Mouse (Mus musculus): ENCODE data around the gene Hspb1. TPM values are rescaled to one million over a fixed set of nuclear protein-coding genes. Genes with fewer than 3 reads are reported as not detected.

The Hspb1 gene
- total RNA-seq (2017): not detected in 2 replicates

GRCm38 (mm10) chr5:135887675-135888102 lies at the start of gene Hspb1:
Gene Hspb1, plus strand, starts transcription at chr5:135887919.
- ATAC-seq (replicated peaks in 1 of 2; ENCODE audit: insufficient read depth in 1 of 2, low FRiP score in 2 of 2, low TSS enrichment in 1 of 2, low read depth in 1 of 2, poor library complexity in 2 of 2, severe bottlenecking in 2 of 2): peak in 1 of 2 experiments; percentile 36; a peak in 2 of 4 replicates

GRCm38 (mm10) chr5:135841651-135842050 lies 46.1 kb upstream of the Hspb1 start:
- no peak for ATAC-seq (replicated peaks in 1 of 2; ENCODE audit: insufficient read depth in 1 of 2, low FRiP score in 2 of 2, low TSS enrichment in 1 of 2, low read depth in 1 of 2, poor library complexity in 2 of 2, severe bottlenecking in 2 of 2)

GRCm38 (mm10) chr5:135843418-135843817 lies 44.3 kb upstream of the Hspb1 start:
- ATAC-seq (replicated peaks in 1 of 2; ENCODE audit: insufficient read depth in 1 of 2, low FRiP score in 2 of 2, low TSS enrichment in 1 of 2, low read depth in 1 of 2, poor library complexity in 2 of 2, severe bottlenecking in 2 of 2): peak in 1 of 2 experiments; percentile 60; a peak in 2 of 4 replicates

GRCm38 (mm10) chr5:135845676-135846320 lies 41.9 kb upstream of the Hspb1 start:
- no peak for ATAC-seq (replicated peaks in 1 of 2; ENCODE audit: insufficient read depth in 1 of 2, low FRiP score in 2 of 2, low TSS enrichment in 1 of 2, low read depth in 1 of 2, poor library complexity in 2 of 2, severe bottlenecking in 2 of 2)

- ATAC-seq (replicated peaks in 1 of 2; ENCODE audit: insufficient read depth in 1 of 2, low FRiP score in 2 of 2, low TSS enrichment in 1 of 2, low read depth in 1 of 2, poor library complexity in 2 of 2, severe bottlenecking in 2 of 2): no peak
These were observed 40.3 kb upstream of the Hspb1 start for GRCm38 (mm10) chr5:135847460-135847859.

GRCm38 (mm10) chr5:135847881-135848280 lies 39.8 kb upstream of the Hspb1 start:
- no peak for ATAC-seq (replicated peaks in 1 of 2; ENCODE audit: insufficient read depth in 1 of 2, low FRiP score in 2 of 2, low TSS enrichment in 1 of 2, low read depth in 1 of 2, poor library complexity in 2 of 2, severe bottlenecking in 2 of 2)

GRCm38 (mm10) chr5:135851024-135851423 lies 36.7 kb upstream of the Hspb1 start:
- no peak for ATAC-seq (replicated peaks in 1 of 2; ENCODE audit: insufficient read depth in 1 of 2, low FRiP score in 2 of 2, low TSS enrichment in 1 of 2, low read depth in 1 of 2, poor library complexity in 2 of 2, severe bottlenecking in 2 of 2)

GRCm38 (mm10) chr5:135851481-135851880 lies 36.2 kb upstream of the Hspb1 start:
- ATAC-seq (replicated peaks in 1 of 2; ENCODE audit: insufficient read depth in 1 of 2, low FRiP score in 2 of 2, low TSS enrichment in 1 of 2, low read depth in 1 of 2, poor library complexity in 2 of 2, severe bottlenecking in 2 of 2): no peak

- ATAC-seq (replicated peaks in 1 of 2; ENCODE audit: insufficient read depth in 1 of 2, low FRiP score in 2 of 2, low TSS enrichment in 1 of 2, low read depth in 1 of 2, poor library complexity in 2 of 2, severe bottlenecking in 2 of 2): no peak
These were observed 35.3 kb upstream of the Hspb1 start for GRCm38 (mm10) chr5:135852421-135852820.

- no peak for ATAC-seq (replicated peaks in 1 of 2; ENCODE audit: insufficient read depth in 1 of 2, low FRiP score in 2 of 2, low TSS enrichment in 1 of 2, low read depth in 1 of 2, poor library complexity in 2 of 2, severe bottlenecking in 2 of 2)
These were observed 34.0 kb upstream of the Hspb1 start for GRCm38 (mm10) chr5:135853731-135854130.

GRCm38 (mm10) chr5:135855156-135855555 lies 32.6 kb upstream of the Hspb1 start:
- peak; percentile 60 to 61; a peak in 3 of 4 replicates for ATAC-seq (replicated peaks in 1 of 2; ENCODE audit: insufficient read depth in 1 of 2, low FRiP score in 2 of 2, low TSS enrichment in 1 of 2, low read depth in 1 of 2, poor library complexity in 2 of 2, severe bottlenecking in 2 of 2)

GRCm38 (mm10) chr5:135866662-135867061 lies 21.1 kb upstream of the Hspb1 start:
- no peak for ATAC-seq (replicated peaks in 1 of 2; ENCODE audit: insufficient read depth in 1 of 2, low FRiP score in 2 of 2, low TSS enrichment in 1 of 2, low read depth in 1 of 2, poor library complexity in 2 of 2, severe bottlenecking in 2 of 2)

GRCm38 (mm10) chr5:135867637-135868593 lies 19.8 kb upstream of the Hspb1 start:
- no peak for ATAC-seq (replicated peaks in 1 of 2; ENCODE audit: insufficient read depth in 1 of 2, low FRiP score in 2 of 2, low TSS enrichment in 1 of 2, low read depth in 1 of 2, poor library complexity in 2 of 2, severe bottlenecking in 2 of 2)

- ATAC-seq (replicated peaks in 1 of 2; ENCODE audit: insufficient read depth in 1 of 2, low FRiP score in 2 of 2, low TSS enrichment in 1 of 2, low read depth in 1 of 2, poor library complexity in 2 of 2, severe bottlenecking in 2 of 2): no peak
These were observed 19.1 kb upstream of the Hspb1 start for GRCm38 (mm10) chr5:135868653-135869052.

GRCm38 (mm10) chr5:135869661-135870423 lies 17.9 kb upstream of the Hspb1 start:
- ATAC-seq (replicated peaks in 1 of 2; ENCODE audit: insufficient read depth in 1 of 2, low FRiP score in 2 of 2, low TSS enrichment in 1 of 2, low read depth in 1 of 2, poor library complexity in 2 of 2, severe bottlenecking in 2 of 2): no peak

GRCm38 (mm10) chr5:135870505-135870904 lies 17.2 kb upstream of the Hspb1 start:
- ATAC-seq (replicated peaks in 1 of 2; ENCODE audit: insufficient read depth in 1 of 2, low FRiP score in 2 of 2, low TSS enrichment in 1 of 2, low read depth in 1 of 2, poor library complexity in 2 of 2, severe bottlenecking in 2 of 2): no peak

- ATAC-seq (replicated peaks in 1 of 2; ENCODE audit: insufficient read depth in 1 of 2, low FRiP score in 2 of 2, low TSS enrichment in 1 of 2, low read depth in 1 of 2, poor library complexity in 2 of 2, severe bottlenecking in 2 of 2): peak; percentile 30 to 63; a peak in 2 of 4 replicates
These were observed 14.7 kb upstream of the Hspb1 start for GRCm38 (mm10) chr5:135872996-135873395.
